Mouse (Mus musculus) lung, embryonic 14.5 days (tissue): ENCODE measurements around the gene Btf3l4. TPM values are rescaled to one million over a fixed set of nuclear protein-coding genes. Genes with fewer than 3 reads are reported as not detected.

Experiments
- ATAC-seq: fragments of 200-750 bp; cut with Nextera tagmentation; 2 replicates; pipeline ENCODE4 v1.8.0; 2017; ENCODE audit warnings: mild to moderate bottlenecking, moderate TSS enrichment, moderate library complexity; ENCODE audit not compliant: insufficient read depth
- DNase-seq: peaks from one replicate; pipeline ENCODE4 v3.0.0-alpha.2; 2015
- H3K27ac ChIP-seq: fragments of 300-500 bp; sonication (generic); 2 replicates; pipeline ENCODE4 v1.5.1; 2014; ENCODE audit warnings: low read depth, mild to moderate bottlenecking, moderate library complexity
- H3K27me3 ChIP-seq: fragments of 300-500 bp; sonication (generic); 2 replicates; pipeline ENCODE4 v1.6.1; 2014; ENCODE audit warnings: low read length, control low read depth; ENCODE audit not compliant: insufficient read depth
- H3K36me3 ChIP-seq: fragments of 300-500 bp; sonication (generic); 2 replicates; pipeline ENCODE4 v1.6.1; 2014; ENCODE audit warnings: control low read depth; ENCODE audit not compliant: insufficient read depth
- H3K4me1 ChIP-seq: fragments of 300-500 bp; sonication (generic); 2 replicates; pipeline ENCODE4 v1.6.1; 2014; ENCODE audit warnings: antibody characterized with exemption, control low read depth; ENCODE audit not compliant: insufficient read depth
- H3K4me2 ChIP-seq: fragments of 300-500 bp; sonication (generic); 2 replicates; pipeline ENCODE4 v1.6.1; 2014; ENCODE audit warnings: mild to moderate bottlenecking
- H3K4me3 ChIP-seq: fragments of 300-500 bp; sonication (generic); 2 replicates; pipeline ENCODE4 v1.5.1; 2014; ENCODE audit warnings: low read depth, low read length
- H3K9ac ChIP-seq: fragments of 300-500 bp; sonication (generic); 2 replicates; pipeline ENCODE4 v1.6.1; 2014
- H3K9me3 ChIP-seq: fragments of 300-500 bp; sonication (generic); 2 replicates; pipeline ENCODE4 v1.6.1; 2016; ENCODE audit warnings: low read depth, low read length, control low read depth
- CTCF ChIP-seq: IDR thresholded peaks from 2 replicates; pipeline ENCODE4 v1.5.1; 2016; ENCODE audit warnings: antibody characterized with exemption, low read depth
- WGBS: fragments of 180-500 bp; shearing (Covaris S2); extraction: QIAGEN DNeasy Blood & Tissue Kit; methylation state at CpG from one replicate; pipeline ENCODE4 v1.1.7; 2014; 5-methylcytosine and 5-hydroxymethylcytosine counted together
- polyA plus RNA-seq: library from polyadenylated mRNA; unstranded; fragments of >200 nt; fragmentation: Nextera tagmentation; extraction: Ambion mirVana; gene quantifications from 2 replicates; pipeline ENCODE4 v1.2.1, GENCODE M21; 2014

Gene Btf3l4
- 167 and 176 TPM in 2 replicates for polyA plus RNA-seq

- peak within 1 kb of the TSS; percentile 96 for H3K4me3 ChIP-seq
- H3K9ac ChIP-seq, result peak within 1 kb of the TSS; percentile 97
- 0 out of 2 replicates have a peak, but pooled peaks cover 9% of the 10 kb centered on the region for H3K4me1 ChIP-seq
- TF ChIP-seq CTCF, result no peak
- H3K27ac ChIP-seq, result peak within 1 kb of the TSS; percentile 99
- ATAC-seq (peak; percentile 95), DNase-seq (peak; percentile 97)
- WGBS, result under 1% methylated on average over 72 of the region's 73 CpGs
- H3K4me2 ChIP-seq, result peak within 1 kb of the TSS; percentile 79
- H3K27me3 ChIP-seq, result no peaks in the 10 kb centered on the region
- H3K9me3 ChIP-seq, result no peaks in the 10 kb centered on the region
- peaks cover 18% of the 10 kb centered on the region for H3K36me3 ChIP-seq
Measured at GRCm38 (mm10) chr4:108832916-108833827, at the start of gene Btf3l4. Btf3l4 (minus strand) TSS chr4:108833614.

GRCm38 (mm10) chr4:108878963-108879822 is 45.8 kb upstream of the Btf3l4 start, which contains the start of gene Rab3b:
Rab3b (plus strand) TSS chr4:108879063.
- peak within 1 kb of the TSS; percentile 51 for H3K9ac ChIP-seq
- H3K4me3 ChIP-seq, result peak within 1 kb of the TSS; percentile 53
- 0 out of 2 replicates have a peak, but pooled peaks cover 3% of the 10 kb centered on the region for H3K27me3 ChIP-seq
- under 1% methylated on average over 46 of the region's 46 CpGs for WGBS
- H3K27ac ChIP-seq, result no peak within 1 kb of the TSS
- DNase-seq, result peak; percentile 84
- H3K9me3 ChIP-seq, result no peaks in the 10 kb centered on the region
- no peaks in the 10 kb centered on the region for H3K4me1 ChIP-seq
- TF ChIP-seq CTCF, result no peak
- peak; percentile 92 for ATAC-seq
- H3K36me3 ChIP-seq, result no peaks in the 10 kb centered on the region
- H3K4me2 ChIP-seq, result peak within 1 kb of the TSS; percentile 99

- Histone ChIP-seq H3K27me3 (0 out of 2 replicates have a peak, but pooled peaks cover 3% of the 10 kb centered on the region), H3K4me3 (no peak overlapping the region), H3K9me3 (no peaks in the 10 kb centered on the region), H3K27ac (no peak overlapping the region), H3K4me1 (no peaks in the 10 kb centered on the region), H3K36me3 (no peaks in the 10 kb centered on the region), H3K9ac (no peak overlapping the region), H3K4me2 (no peak overlapping the region)
- DNase-seq, result no peak
- WGBS, result 68% methylated on average over 6 of the region's 6 CpGs
- no peak for TF ChIP-seq CTCF
- ATAC-seq, result no peak
Measured at GRCm38 (mm10) chr4:108877901-108878300, 44.5 kb upstream of the Btf3l4 start.

- Histone ChIP-seq H3K4me2 (no peak overlapping the region), H3K27ac (no peak overlapping the region), H3K27me3 (no peaks in the 10 kb centered on the region), H3K4me3 (no peak overlapping the region), H3K36me3 (no peaks in the 10 kb centered on the region), H3K9me3 (no peaks in the 10 kb centered on the region), H3K9ac (no peak overlapping the region), H3K4me1 (no peaks in the 10 kb centered on the region)
- ATAC-seq, result no peak
- no peak for DNase-seq
- 83% methylated on average over 5 of the region's 5 CpGs for whole genome bisulfite sequencing
- TF ChIP-seq CTCF, result no peak
Measured at GRCm38 (mm10) chr4:108873746-108874145, 40.3 kb upstream of the Btf3l4 start.

- 34% methylated on average over 10 of the region's 10 CpGs for WGBS
- Histone ChIP-seq H3K27ac (no peak overlapping the region), H3K36me3 (no peaks in the 10 kb centered on the region), H3K4me2 (no peak overlapping the region), H3K4me3 (no peak overlapping the region), H3K9ac (no peak overlapping the region), H3K9me3 (no peaks in the 10 kb centered on the region), H3K27me3 (no peaks in the 10 kb centered on the region), H3K4me1 (no peaks in the 10 kb centered on the region)
- ATAC-seq, result peak; percentile 74; the same call in 1 of the 2 replicates
- peak; percentile 97 for TF ChIP-seq CTCF
- DNase-seq, result peak; percentile 96
Measured at GRCm38 (mm10) chr4:108869730-108870374, 36.4 kb upstream of the Btf3l4 start.

- no peak for DNase-seq
- no peak overlapping the region for H3K4me2 ChIP-seq
- no peaks in the 10 kb centered on the region for H3K9me3 ChIP-seq
- peaks cover 12% of the 10 kb centered on the region; the same call in 1 of the 2 replicates for H3K36me3 ChIP-seq
- no peaks in the 10 kb centered on the region for H3K27me3 ChIP-seq
- no peak overlapping the region for H3K9ac ChIP-seq
- no peak for ATAC-seq
- 75% methylated on average over 7 of the region's 7 CpGs for WGBS
- TF ChIP-seq CTCF, result no peak
- H3K27ac ChIP-seq, result no peak overlapping the region
- H3K4me1 ChIP-seq, result no peaks in the 10 kb centered on the region
- H3K4me3 ChIP-seq, result no peak overlapping the region
Measured at GRCm38 (mm10) chr4:108866806-108867205, 33.4 kb upstream of the Btf3l4 start.
